Mouse (Mus musculus) adrenal gland, adult 2 months (tissue): ENCODE measurements around the gene Nhs. TPM values are rescaled to one million over a fixed set of nuclear protein-coding genes. Genes with fewer than 3 reads are reported as not detected.

Source experiments
- DNase-seq: peaks from one replicate; pipeline ENCODE4 v3.0.0; 2021
- polyA plus RNA-seq: library from polyadenylated mRNA; depleted of rRNA; stranded (reverse); fragments of >200 nt; gene quantifications from 2 replicates; pipeline ENCODE4 v1.2.3, GENCODE M21; 2012
- total RNA-seq, 2 experiments: library from RNA; stranded (reverse); gene quantifications; 2 replicates each; pipeline ENCODE4 v1.2.3; 2021

Gene Nhs
- total and polyA plus RNA-seq, 3 experiments = 0.16 to 1.4 (median 1.3) TPM

- no peak for DNase-seq
These were observed 216.3 kb downstream of the Nhs start for GRCm38 (mm10) chrX:161943098-161943680.

GRCm38 (mm10) chrX:161940696-161941095 is 218.8 kb downstream of the Nhs start:
- DNase-seq = no peak

- no peak for DNase-seq
These were observed 232.9 kb downstream of the Nhs start for GRCm38 (mm10) chrX:161926683-161927053.

- no peak for DNase-seq
These were observed 233.4 kb downstream of the Nhs start for GRCm38 (mm10) chrX:161925973-161926682.

- DNase-seq = no peak
These were observed 236.9 kb downstream of the Nhs start for GRCm38 (mm10) chrX:161922655-161923054.

- no peak for DNase-seq
These were observed 237.9 kb downstream of the Nhs start for GRCm38 (mm10) chrX:161921581-161921980.

- DNase-seq = peak; percentile 56
These were observed 249.6 kb downstream of the Nhs start for GRCm38 (mm10) chrX:161909963-161910362.

- peak; percentile 18 for DNase-seq
These were observed 250.7 kb downstream of the Nhs start for GRCm38 (mm10) chrX:161908652-161909403.

GRCm38 (mm10) chrX:161907595-161908592 is 251.6 kb downstream of the Nhs start:
- peak; percentile 3 for DNase-seq

GRCm38 (mm10) chrX:161894442-161894841 is 265.1 kb downstream of the Nhs start:
- no peak for DNase-seq

- no peak for DNase-seq
These were observed 275.9 kb downstream of the Nhs start for GRCm38 (mm10) chrX:161883661-161884060.

GRCm38 (mm10) chrX:161877123-161877522 is 282.4 kb downstream of the Nhs start:
- peak; percentile 6 for DNase-seq

- DNase-seq = no peak
These were observed 286.0 kb downstream of the Nhs start for GRCm38 (mm10) chrX:161873511-161873910.

GRCm38 (mm10) chrX:161871306-161871705 is 288.2 kb downstream of the Nhs start:
- DNase-seq = no peak

GRCm38 (mm10) chrX:161855630-161856029 is 303.9 kb downstream of the Nhs start:
- DNase-seq = no peak

- DNase-seq = no peak
These were observed 305.8 kb downstream of the Nhs start for GRCm38 (mm10) chrX:161853626-161854312.

- peak; percentile 10 for DNase-seq
These were observed 333.3 kb downstream of the Nhs start for GRCm38 (mm10) chrX:161826186-161826585.

- DNase-seq = no peak
These were observed 369.3 kb downstream of the Nhs start for GRCm38 (mm10) chrX:161790182-161790581.
